Mouse (Mus musculus) thymus, adult 2 months (tissue): Measurements from ENCODE around the gene Actr2.

Experiments
- CTCF ChIP-seq: fragments of 200-500 bp; IDR thresholded peaks from 2 replicates; pipeline ENCODE4 v1.5.1; 2012; ENCODE audit warnings: mild to moderate bottlenecking, control low read depth, low read length, moderate library complexity, borderline replicate concordance; ENCODE audit not compliant: control insufficient read depth, poor library complexity, insufficient read depth; ENCODE audit errors: extremely low read depth
- POLR2A ChIP-seq: fragments of 200-500 bp; IDR thresholded peaks from 2 replicates; pipeline ENCODE4 v1.6.1; 2012; ENCODE audit warnings: mild to moderate bottlenecking, low read length, control low read depth, moderate library complexity; ENCODE audit not compliant: control insufficient read depth, poor library complexity, insufficient read depth; ENCODE audit errors: extremely low read depth

DNA sequence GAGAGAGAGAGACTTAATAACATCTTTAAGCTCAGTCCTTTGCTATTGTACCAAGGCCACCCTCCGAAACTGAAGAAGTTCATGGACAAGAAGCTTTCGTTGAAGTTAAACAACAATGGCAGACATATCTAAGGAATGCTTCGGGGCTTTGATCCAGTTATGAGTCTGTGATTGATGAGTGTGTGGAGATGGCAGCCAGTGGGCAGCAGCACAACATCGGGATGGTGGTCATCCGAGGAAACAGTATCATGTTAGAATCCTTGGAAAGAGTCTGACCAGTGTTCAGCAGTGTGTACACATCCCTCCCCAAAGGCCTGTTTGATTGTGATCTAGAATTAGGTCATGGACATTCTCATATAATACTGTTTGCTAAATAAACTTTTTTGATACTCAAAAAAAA lies 29.8 kb upstream of the Actr2 start:
- TF ChIP-seq POLR2A (no peak), CTCF (no peak)
